Mouse (Mus musculus): ENCODE measurements around the gene Bloc1s5. TPM values are rescaled to one million over a fixed set of nuclear protein-coding genes. Genes with fewer than 3 reads are reported as not detected.

The Bloc1s5 gene
- polyA plus RNA-seq, 1 experiment from 2014 or later, result 31.4 TPM

DNA sequence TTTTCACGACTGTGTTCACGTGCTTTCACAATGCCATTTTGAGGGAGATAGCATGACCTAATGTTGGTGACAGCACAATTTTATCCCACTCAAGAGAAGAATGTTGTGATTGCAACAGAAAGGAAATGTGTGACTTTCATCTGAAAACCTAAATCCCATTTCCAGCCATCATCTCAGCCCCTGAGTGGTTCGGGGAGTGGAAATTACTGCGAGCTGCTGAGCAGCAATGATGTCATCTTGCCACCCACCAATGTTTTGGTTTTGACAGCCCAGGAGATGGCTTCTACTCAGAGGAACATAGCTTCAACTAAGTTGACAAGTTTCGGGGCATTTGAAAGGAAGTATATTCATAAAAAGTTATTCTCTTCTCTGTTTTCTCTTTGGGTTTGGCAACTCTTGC is 87.2 kb downstream of the Bloc1s5 start:
- no peak for DNase-seq (ENCODE audit: low spot score)
- Histone ChIP-seq H3K4me3 (ENCODE audit: low read depth, low read length) (no peak overlapping the region), H3K27me3 (ENCODE audit: control insufficient read depth, insufficient read depth, low read length) (no peaks in the 10 kb centered on the region), H3K4me1 (ENCODE audit: control insufficient read depth, insufficient read depth, low read length) (no peaks in the 10 kb centered on the region), H3K9me3 (replicated peaks; ENCODE audit: control insufficient read depth, low read length) (no peaks in the 10 kb centered on the region), H3K36me3 (replicated peaks; ENCODE audit: control insufficient read depth, insufficient read depth, low read depth, low read length) (no peaks in the 10 kb centered on the region), H3K4me2 (ENCODE audit: low read depth, low read length) (no peak overlapping the region), H3K9ac (replicated peaks; ENCODE audit: low read length) (no peak overlapping the region), H3K27ac (replicated peaks; ENCODE audit: low read depth, low read length) (no peak overlapping the region)
- 84% methylated on average over 5 of the region's 5 CpGs for WGBS
- no peak for ATAC-seq (replicated peaks; ENCODE audit: insufficient number of reproducible peaks, low FRiP score, low TSS enrichment, low read depth)

DNA sequence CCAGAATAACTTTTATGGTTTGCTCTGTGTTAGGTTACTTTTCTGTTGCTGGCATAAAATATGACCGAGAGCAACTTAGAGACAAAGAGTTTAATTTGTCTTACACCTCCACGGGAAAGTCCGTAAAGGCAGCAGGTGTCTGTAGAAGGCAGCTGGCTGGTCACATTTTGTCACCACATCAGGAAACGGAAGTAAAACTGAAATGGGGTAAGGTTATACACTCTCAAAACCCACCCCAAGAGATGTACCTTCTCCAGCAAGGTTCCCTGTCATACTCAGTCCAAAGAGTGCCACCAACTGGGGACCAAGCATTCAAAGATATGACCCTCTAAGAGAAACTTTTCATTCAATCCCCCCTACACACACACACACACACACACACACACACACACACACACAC is 88.2 kb downstream of the Bloc1s5 start:
- Histone ChIP-seq H3K9me3 (replicated peaks; ENCODE audit: control insufficient read depth, low read length) (no peaks in the 10 kb centered on the region), H3K4me3 (ENCODE audit: low read depth, low read length) (no peak overlapping the region), H3K27ac (replicated peaks; ENCODE audit: low read depth, low read length) (no peak overlapping the region), H3K9ac (replicated peaks; ENCODE audit: low read length) (no peak overlapping the region), H3K27me3 (ENCODE audit: control insufficient read depth, insufficient read depth, low read length) (no peaks in the 10 kb centered on the region), H3K36me3 (replicated peaks; ENCODE audit: control insufficient read depth, insufficient read depth, low read depth, low read length) (no peaks in the 10 kb centered on the region), H3K4me2 (ENCODE audit: low read depth, low read length) (no peak overlapping the region), H3K4me1 (ENCODE audit: control insufficient read depth, insufficient read depth, low read length) (no peaks in the 10 kb centered on the region)
- DNase-seq (ENCODE audit: low spot score), result no peak
- 89% methylated on average over 4 of the region's 4 CpGs for WGBS
- ATAC-seq (replicated peaks; ENCODE audit: insufficient number of reproducible peaks, low FRiP score, low TSS enrichment, low read depth), result no peak

GRCm38 (mm10) chr13:38545460-38545859 is 89.4 kb downstream of the Bloc1s5 start:
- H3K27me3 ChIP-seq (ENCODE audit: control insufficient read depth, insufficient read depth, low read length), result no peaks in the 10 kb centered on the region
- no peak overlapping the region for H3K9ac ChIP-seq (replicated peaks; ENCODE audit: low read length)
- no peak for ATAC-seq (replicated peaks; ENCODE audit: insufficient number of reproducible peaks, low FRiP score, low TSS enrichment, low read depth)
- WGBS, result 52% methylated on average over 3 of the region's 3 CpGs
- H3K4me2 ChIP-seq (ENCODE audit: low read depth, low read length), result no peak overlapping the region
- H3K4me3 ChIP-seq (ENCODE audit: low read depth, low read length), result no peak overlapping the region
- no peak for DNase-seq (ENCODE audit: low spot score)
- H3K36me3 ChIP-seq (replicated peaks; ENCODE audit: control insufficient read depth, insufficient read depth, low read depth, low read length), result no peaks in the 10 kb centered on the region
- H3K4me1 ChIP-seq (ENCODE audit: control insufficient read depth, insufficient read depth, low read length), result no peaks in the 10 kb centered on the region
- H3K9me3 ChIP-seq (replicated peaks; ENCODE audit: control insufficient read depth, low read length), result no peaks in the 10 kb centered on the region
- no peak overlapping the region for H3K27ac ChIP-seq (replicated peaks; ENCODE audit: low read depth, low read length)

- no peak for DNase-seq (ENCODE audit: low spot score)
- Histone ChIP-seq H3K27me3 (ENCODE audit: control insufficient read depth, insufficient read depth, low read length) (no peaks in the 10 kb centered on the region), H3K4me2 (ENCODE audit: low read depth, low read length) (no peak overlapping the region), H3K9ac (replicated peaks; ENCODE audit: low read length) (no peak overlapping the region), H3K4me3 (ENCODE audit: low read depth, low read length) (no peak overlapping the region), H3K36me3 (replicated peaks; ENCODE audit: control insufficient read depth, insufficient read depth, low read depth, low read length) (no peaks in the 10 kb centered on the region), H3K4me1 (ENCODE audit: control insufficient read depth, insufficient read depth, low read length) (no peaks in the 10 kb centered on the region), H3K27ac (replicated peaks; ENCODE audit: low read depth, low read length) (no peak overlapping the region), H3K9me3 (replicated peaks; ENCODE audit: control insufficient read depth, low read length) (no peaks in the 10 kb centered on the region)
- ATAC-seq (replicated peaks; ENCODE audit: insufficient number of reproducible peaks, low FRiP score, low TSS enrichment, low read depth), result no peak
- 84% methylated on average over 8 of the region's 8 CpGs for WGBS
These were observed 90.0 kb downstream of the Bloc1s5 start for GRCm38 (mm10) chr13:38544769-38545445.

DNA sequence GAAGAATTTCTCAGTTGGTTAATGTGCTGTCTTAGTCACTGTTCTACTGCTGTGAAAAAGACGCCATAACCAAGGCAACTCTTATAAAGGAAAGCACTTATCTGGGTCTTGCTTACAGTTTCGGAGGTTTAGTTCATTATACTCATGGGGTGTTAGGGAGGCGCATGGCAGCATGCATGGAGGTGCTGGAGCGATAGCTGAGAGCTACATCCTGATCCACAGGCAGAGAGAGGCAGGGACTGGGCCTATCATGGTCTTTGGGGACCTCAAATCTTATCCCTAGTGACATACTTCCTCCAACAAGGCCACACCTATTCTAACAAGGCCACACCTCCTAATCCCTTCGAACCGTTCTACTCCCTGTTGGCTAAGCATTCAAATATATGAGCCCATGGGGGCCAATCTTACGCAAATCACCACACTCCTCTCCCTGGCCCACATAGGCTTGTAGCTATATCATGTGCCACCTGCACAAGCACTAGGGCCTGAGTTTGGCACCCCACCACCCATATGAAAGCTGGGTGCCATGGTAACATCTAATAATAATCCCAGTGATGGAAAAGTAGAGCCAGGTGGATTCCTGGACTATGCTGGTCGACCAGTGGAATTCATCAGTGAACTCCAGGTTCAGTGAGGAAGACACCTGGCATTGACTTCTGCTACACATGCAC is 91.3 kb downstream of the Bloc1s5 start:
- H3K4me1 ChIP-seq (ENCODE audit: control insufficient read depth, insufficient read depth, low read length), result no peaks in the 10 kb centered on the region
- H3K4me3 ChIP-seq (ENCODE audit: low read depth, low read length), result no peak overlapping the region
- WGBS, result 89% methylated on average over 8 of the region's 8 CpGs
- H3K9me3 ChIP-seq (replicated peaks; ENCODE audit: control insufficient read depth, low read length), result no peaks in the 10 kb centered on the region
- DNase-seq (ENCODE audit: low spot score) (no peak), ATAC-seq (replicated peaks; ENCODE audit: insufficient number of reproducible peaks, low FRiP score, low TSS enrichment, low read depth) (no peak)
- no peaks in the 10 kb centered on the region for H3K36me3 ChIP-seq (replicated peaks; ENCODE audit: control insufficient read depth, insufficient read depth, low read depth, low read length)
- H3K4me2 ChIP-seq (ENCODE audit: low read depth, low read length), result no peak overlapping the region
- H3K27me3 ChIP-seq (ENCODE audit: control insufficient read depth, insufficient read depth, low read length), result no peaks in the 10 kb centered on the region
- no peak overlapping the region for H3K9ac ChIP-seq (replicated peaks; ENCODE audit: low read length)
- H3K27ac ChIP-seq (replicated peaks; ENCODE audit: low read depth, low read length), result no peak overlapping the region

Other genes starting within 250 kb of the Bloc1s5 start
- gene Txndc5, start 106.3 kb downstream of the Bloc1s5 start, polyA plus RNA-seq (2014; fragmentation: Nextera tagmentation; extraction: Ambion mirVana), result 172 and 181 TPM in 2 replicates
- gene Eef1e1, start 23.9 kb upstream of the Bloc1s5 start, polyA plus RNA-seq (2014; fragmentation: Nextera tagmentation; extraction: Ambion mirVana), result 54.6 and 56.3 TPM in 2 replicates